Mouse (Mus musculus): ENCODE results near the gene Ntpcr.
A peak's percentile ranks its signal among the peaks of the same experiment; 100 is the strongest.

The Ntpcr gene

GRCm38 (mm10) chr8:125726143-125726542 is 3.6 kb upstream of the Ntpcr start:
- no peak for DNase-seq

- no peak for DNase-seq
Measured at GRCm38 (mm10) chr8:125726986-125727385, 2.8 kb upstream of the Ntpcr start.

GRCm38 (mm10) chr8:125727797-125728196 is 2.0 kb upstream of the Ntpcr start:
- no peak for DNase-seq

- peak; percentile 79 to 89 for DNase-seq
Measured at GRCm38 (mm10) chr8:125733964-125734956, 4.5 kb downstream of the Ntpcr start.

GRCm38 (mm10) chr8:125738956-125739355 is 9.2 kb downstream of the Ntpcr start:
- no peak for DNase-seq

GRCm38 (mm10) chr8:125740655-125741054 is 10.9 kb downstream of the Ntpcr start:
- DNase-seq = no peak

- no peak for DNase-seq
Measured at GRCm38 (mm10) chr8:125741377-125741776, 11.6 kb downstream of the Ntpcr start.

- no peak for DNase-seq
Measured at GRCm38 (mm10) chr8:125741855-125742254, 12.1 kb downstream of the Ntpcr start.

- no peak for DNase-seq
Measured at GRCm38 (mm10) chr8:125742406-125742805, 12.6 kb downstream of the Ntpcr start.

- DNase-seq = no peak
Measured at GRCm38 (mm10) chr8:125744914-125745576, 15.3 kb downstream of the Ntpcr start.

- no peak for DNase-seq
Measured at GRCm38 (mm10) chr8:125747390-125747789, 17.6 kb downstream of the Ntpcr start.

GRCm38 (mm10) chr8:125750846-125751245 is 21.1 kb downstream of the Ntpcr start:
- DNase-seq = no peak

GRCm38 (mm10) chr8:125755896-125756295 is 26.1 kb downstream of the Ntpcr start:
- no peak for DNase-seq

GRCm38 (mm10) chr8:125756391-125757105 is 26.8 kb downstream of the Ntpcr start:
- DNase-seq = no peak

GRCm38 (mm10) chr8:125757106-125757496 is 27.3 kb downstream of the Ntpcr start:
- DNase-seq = no peak

GRCm38 (mm10) chr8:125759022-125759421 is 29.3 kb downstream of the Ntpcr start:
- peak in 1 of 2 experiments; percentile 34 for DNase-seq

GRCm38 (mm10) chr8:125763066-125763786 is 33.5 kb downstream of the Ntpcr start:
- no peak for DNase-seq

- no peak for DNase-seq
Measured at GRCm38 (mm10) chr8:125768079-125768478, 38.3 kb downstream of the Ntpcr start.

GRCm38 (mm10) chr8:125772300-125772699 is 42.5 kb downstream of the Ntpcr start:
- no peak for DNase-seq

GRCm38 (mm10) chr8:125773281-125773803 is 43.6 kb downstream of the Ntpcr start:
- no peak for DNase-seq

- DNase-seq = no peak
Measured at GRCm38 (mm10) chr8:125775031-125775430, 45.3 kb downstream of the Ntpcr start.

GRCm38 (mm10) chr8:125776314-125776713 is 46.6 kb downstream of the Ntpcr start:
- no peak for DNase-seq

Data from kidney, adult 8-10 months (tissue).